Mouse (Mus musculus) left cerebral cortex, postnatal 14 days (tissue): ENCODE results near the gene Tmem106a. TPM values are rescaled to one million over a fixed set of nuclear protein-coding genes. Genes with fewer than 3 reads are reported as not detected.
A peak's percentile ranks its signal among the peaks of the same experiment; 100 is the strongest.
"Not testable (repeated sequence)": the region's sequence is repeated elsewhere in the genome, so short reads cannot be mapped to it uniquely, and the experiment has no call there.

Experiments
- DNase-seq, 2 experiments: peaks; one replicate each; pipeline ENCODE4 v3.0.0; 2021 to 2022; ENCODE audit warnings: low spot score in 2 of 2, mixed read lengths in 1 of 2
- intact Hi-C: fragments of 180-260 bp; cut with DNase I; formaldehyde crosslinking; loops from one replicate; pipeline ENCODE4 v1.15.1; 2025
- long read RNA-seq, 2 experiments: library from polyadenylated mRNA; stranded (forward); transcript quantifications; one replicate each; pipeline ENCODE4 v2.0.0; 2021
- total RNA-seq, 2 experiments: library from RNA; stranded (reverse); gene quantifications; 2 replicates each; pipeline ENCODE4 v1.2.3; 2021

The Tmem106a gene
- total RNA-seq, result 1 to 10 TPM; 1.3 to 2.0 TPM
- long read RNA-seq, experiment 1, result 0 reads
- long read RNA-seq, experiment 2, partial matches to known transcripts, result 0 of 1 reads
- long read RNA-seq, experiment 2, other reads (novel, unspliced or antisense), result 0 of 1 reads

GRCm38 (mm10) chr11:101582054-101583035 lies at the start of gene Tmem106a:
Gene Tmem106a (plus strand): TSS chr11:101582242.
- no peak for DNase-seq
- intact Hi-C loops, result no loop called here

GRCm38 (mm10) chr11:101543533-101543932 lies 38.5 kb upstream of the Tmem106a start:
- intact Hi-C loops, result no loop called here
- peak in 1 of 2 experiments; percentile 20 for DNase-seq

- peak in 1 of 2 experiments; percentile 29 for DNase-seq
- intact Hi-C loops, result no loop called here
Observed at GRCm38 (mm10) chr11:101544132-101544531, 37.9 kb upstream of the Tmem106a start.

DNA sequence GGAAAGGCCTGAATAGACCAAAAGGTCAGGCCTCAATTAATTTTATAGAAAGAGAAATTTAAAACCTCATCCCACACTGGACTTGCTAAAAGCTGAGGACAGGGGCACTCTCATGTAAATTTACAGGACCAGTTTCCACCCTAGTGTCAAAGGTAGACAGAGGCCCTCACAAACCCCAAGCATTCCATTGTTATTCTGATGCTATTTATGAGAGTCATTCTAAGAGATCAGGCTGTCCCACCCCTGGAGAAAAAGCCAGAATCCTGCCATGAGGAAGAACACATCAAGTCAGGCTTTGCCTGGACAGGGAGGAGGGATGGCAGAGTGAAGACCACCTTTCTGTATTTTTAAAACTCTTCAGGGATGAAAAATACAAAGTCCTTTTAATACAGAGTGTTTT lies 33.5 kb upstream of the Tmem106a start:
- DNase-seq, result no peak
- intact Hi-C loops, result no loop called here

DNA sequence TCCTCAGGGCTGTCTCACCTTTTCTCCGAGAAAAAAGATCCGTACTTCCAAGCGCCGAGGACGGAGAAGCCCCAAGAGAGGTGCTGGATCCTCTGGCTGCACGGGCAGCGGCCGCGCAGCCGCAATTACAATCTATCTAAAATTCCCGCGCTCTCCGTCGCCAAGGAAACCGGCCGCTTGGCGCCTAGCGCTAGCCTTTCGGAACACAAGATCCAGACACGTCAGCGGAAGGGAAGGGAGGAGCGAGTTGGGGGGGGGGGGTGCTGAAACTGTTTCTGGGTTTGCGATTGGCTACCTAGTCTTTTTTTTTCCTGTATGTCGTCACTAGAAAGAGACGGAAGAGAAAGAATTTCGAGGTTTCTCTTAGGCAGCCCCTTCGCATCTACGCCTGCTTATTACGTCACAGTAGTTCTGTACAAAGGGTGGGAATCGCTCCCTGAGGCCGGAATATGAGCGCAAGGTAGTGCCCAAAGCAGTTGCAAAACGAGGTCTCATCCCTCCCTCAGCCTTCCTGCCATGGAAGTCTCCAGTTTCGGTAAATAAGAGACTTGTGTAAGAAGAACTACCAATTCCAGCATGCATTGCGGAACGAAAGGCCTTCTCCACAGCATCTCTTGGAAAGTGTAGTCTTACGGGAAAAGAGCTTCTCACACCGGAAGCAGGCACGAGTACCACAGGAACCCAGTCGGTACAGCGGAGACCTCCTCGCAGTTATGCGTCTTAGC lies 30.1 kb upstream of the Tmem106a start, which contains the start of the genes Brca1 and Nbr1:
Gene Brca1 (minus strand): TSS at position 205 of the 725 bp plus-strand sequence.
Gene Nbr1 (plus strand): TSS at position 399 of the 725 bp plus-strand sequence.
- intact Hi-C loops, result loop anchor here (5.0 kb wide), 1 partner anchor 85 kb away; the partner anchor contains the start of gene Vat1

GRCm38 (mm10) chr11:101552476-101553300 lies 29.4 kb upstream of the Tmem106a start:
- intact Hi-C loops, result loop anchor here (5.0 kb wide), 1 partner anchor 85 kb away; the partner anchor contains the start of gene Vat1
- DNase-seq, result peak; percentile 98 to 100

More for the DNA sequence above, 30.1 kb upstream of the Tmem106a start, which contains the start of the genes Brca1 and Nbr1:
- DNase-seq, result peak; percentile 91 to 95

- DNase-seq, result no peak
- intact Hi-C loops, result loop anchor here (5.0 kb wide), 1 partner anchor 86 kb away; the partner anchor contains the start of gene Vat1
Observed at GRCm38 (mm10) chr11:101553354-101553930, 28.6 kb upstream of the Tmem106a start.

- intact Hi-C loops, result no loop called here
- no peak for DNase-seq
Observed at GRCm38 (mm10) chr11:101556541-101556940, 25.5 kb upstream of the Tmem106a start.

DNA sequence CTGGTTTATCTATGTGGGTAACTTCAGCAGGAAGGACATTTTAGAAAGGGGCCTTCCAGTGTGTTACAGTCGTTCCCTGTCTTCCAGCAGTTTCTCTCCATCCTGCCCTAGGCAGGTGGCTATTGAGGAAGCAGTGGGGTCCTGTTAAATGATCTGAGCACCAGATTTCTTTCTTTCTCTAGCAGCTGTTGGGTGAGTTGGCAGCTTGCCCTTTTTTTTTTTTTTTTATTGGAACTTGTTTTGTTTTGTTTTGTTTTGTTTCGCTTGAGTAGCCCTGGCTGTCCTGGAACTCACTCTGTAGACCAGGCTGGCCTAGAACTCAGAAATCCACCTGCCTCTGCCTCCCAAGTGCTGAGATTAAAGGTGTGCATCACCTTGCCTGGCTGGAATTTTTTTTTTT lies 25.1 kb upstream of the Tmem106a start:
- no peak for DNase-seq
- intact Hi-C loops, result no loop called here

GRCm38 (mm10) chr11:101562391-101562790 lies 19.7 kb upstream of the Tmem106a start:
- peak; percentile 48 to 68 for DNase-seq

DNA sequence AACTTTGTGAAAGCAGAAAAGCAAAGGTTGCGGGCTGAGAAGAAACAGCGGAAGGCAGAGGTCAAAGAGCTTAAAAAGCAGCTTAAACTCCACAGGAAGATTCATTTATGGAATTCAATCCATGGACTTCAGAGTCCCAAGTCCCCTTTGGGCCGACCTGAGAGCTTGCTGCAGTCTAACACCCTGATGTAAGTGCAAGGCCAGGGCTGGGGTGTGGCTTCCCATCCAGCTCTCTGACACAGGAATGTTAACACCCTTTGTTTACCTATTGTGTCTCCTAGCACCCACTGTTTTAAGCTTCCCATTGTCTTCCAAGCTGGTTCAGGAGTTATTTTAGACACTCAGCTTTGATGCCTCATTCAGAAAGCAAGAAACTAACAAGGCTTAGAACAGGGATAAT lies 13.6 kb upstream of the Tmem106a start:
- intact Hi-C loops, result no loop called here
- no peak for DNase-seq

More at GRCm38 (mm10) chr11:101562391-101562790, 19.7 kb upstream of the Tmem106a start:
- intact Hi-C loops, result no loop called here

DNA sequence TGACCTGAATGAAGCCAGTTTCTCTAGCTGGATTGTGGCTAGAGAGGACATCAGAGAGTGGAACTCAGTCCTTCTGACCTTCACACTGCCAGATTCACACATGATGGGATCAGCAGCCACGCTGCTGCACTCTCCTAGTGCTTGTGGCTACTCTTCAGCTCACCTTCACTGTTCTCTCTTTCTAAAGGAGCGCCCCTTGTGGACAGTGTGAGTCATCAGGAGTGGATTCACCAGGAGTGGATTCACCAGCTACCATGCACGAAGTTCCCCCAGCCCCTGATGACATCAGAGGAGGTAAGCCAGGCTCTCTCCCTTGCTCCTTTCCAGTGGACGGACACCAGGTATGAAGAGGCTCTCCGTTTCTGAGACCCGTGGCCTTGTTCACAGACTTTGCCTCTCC lies 5.9 kb upstream of the Tmem106a start:
- no peak for DNase-seq
- intact Hi-C loops, result loop anchor here (10.0 kb wide), 1 partner anchor 169 kb away; no protein-coding TSS in a partner anchor

DNA sequence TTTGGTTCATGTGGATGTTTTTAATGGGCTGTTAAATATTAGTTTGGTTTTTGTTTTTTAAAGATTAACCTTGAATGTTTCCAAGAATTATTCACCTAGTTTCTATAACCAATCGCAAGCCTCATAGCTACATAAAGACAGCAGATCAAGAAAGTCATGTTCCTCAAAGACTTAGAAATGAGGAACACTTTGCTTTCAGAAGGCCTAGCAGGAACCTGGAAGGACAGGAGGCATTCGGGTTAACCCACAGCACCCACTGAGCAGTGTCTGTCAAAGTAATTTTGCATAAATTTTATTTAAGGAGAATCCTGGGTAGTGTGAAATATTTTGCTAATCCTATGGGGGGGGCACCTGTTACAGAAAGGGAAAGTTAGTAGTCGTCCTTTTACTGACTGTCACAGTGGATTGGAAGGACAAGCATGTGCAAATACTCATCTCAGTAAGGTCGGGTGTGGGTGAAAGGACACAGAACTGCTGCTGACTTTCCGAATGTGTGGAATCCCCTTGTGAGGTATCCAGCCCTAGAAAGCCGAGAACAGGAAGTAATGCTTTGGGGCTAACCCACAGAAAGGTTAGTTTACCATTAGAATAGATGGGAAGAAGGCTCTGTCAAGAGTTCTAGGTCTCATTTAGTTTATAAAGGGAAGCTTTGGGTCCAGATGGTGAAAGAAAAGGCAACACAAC lies 819 bp upstream of the Tmem106a start:
- intact Hi-C loops, result no loop called here
- DNase-seq, result no peak

GRCm38 (mm10) chr11:101583205-101583604 lies 1.2 kb downstream of the Tmem106a start:
- intact Hi-C loops, result no loop called here
- DNase-seq, result no peak

DNA sequence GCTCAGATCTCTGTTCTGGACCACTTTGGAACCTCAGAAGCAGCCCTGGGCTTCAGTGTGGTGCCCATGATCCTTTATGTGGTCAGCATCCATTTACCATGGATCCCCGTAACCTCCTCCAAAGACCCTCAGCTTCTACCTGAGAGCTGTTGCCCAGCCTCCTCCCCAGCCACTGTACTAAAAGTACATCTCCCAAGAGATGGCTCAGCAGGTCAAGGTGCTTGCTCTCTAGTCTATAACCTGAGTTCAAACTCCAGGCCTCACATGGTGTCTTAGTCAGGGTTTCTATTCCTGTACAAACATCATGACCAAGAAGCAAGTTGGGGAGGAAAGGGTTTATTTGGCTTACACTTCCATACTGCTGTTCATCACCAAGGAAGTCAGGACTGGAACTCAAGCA lies 3.0 kb downstream of the Tmem106a start:
- intact Hi-C loops, DNase-seq: not testable (repeated sequence)

GRCm38 (mm10) chr11:101585805-101586204 lies 3.8 kb downstream of the Tmem106a start:
- DNase-seq, result no peak
- intact Hi-C loops, result no loop called here

- intact Hi-C loops, result no loop called here
- peak; percentile 48 to 70 for DNase-seq
Observed at GRCm38 (mm10) chr11:101587676-101588075, 5.6 kb downstream of the Tmem106a start.

DNA sequence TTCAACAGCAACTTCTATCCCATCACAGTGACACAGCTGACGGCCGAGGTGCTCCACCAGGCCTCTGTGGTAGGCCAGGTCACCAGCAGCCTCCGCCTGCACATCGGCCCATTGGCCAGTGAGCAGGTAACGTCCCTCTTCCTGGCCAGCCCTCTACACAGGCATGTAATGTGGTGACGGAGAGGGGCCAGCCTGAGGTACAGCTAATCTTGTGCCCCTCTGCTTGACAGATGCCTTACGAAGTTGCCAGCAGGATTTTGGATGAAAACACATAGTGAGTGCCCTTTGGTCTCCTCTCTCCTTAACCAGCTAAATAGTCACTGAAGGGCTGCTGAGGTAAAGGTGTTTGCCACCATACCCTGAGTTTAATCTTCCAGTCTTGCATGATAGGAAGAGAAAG lies 6.8 kb downstream of the Tmem106a start:
- intact Hi-C loops, result no loop called here
- DNase-seq, result no peak
